Mouse (Mus musculus): ENCODE results near the gene Zfp385c.
"Not testable (repeated sequence)": the region's sequence is repeated elsewhere in the genome, so short reads cannot be mapped to it uniquely, and the experiment has no call there.

Gene Zfp385c

GRCm38 (mm10) chr11:100684084-100684483, 8.2 kb downstream of the Zfp385c start:
- no peak for DNase-seq

GRCm38 (mm10) chr11:100682526-100682925, 9.7 kb downstream of the Zfp385c start:
- DNase-seq, result no peak

GRCm38 (mm10) chr11:100681826-100682225, 10.4 kb downstream of the Zfp385c start:
- DNase-seq, result no peak

- no peak for DNase-seq
Measured at GRCm38 (mm10) chr11:100677810-100678209, 14.4 kb downstream of the Zfp385c start.

- DNase-seq, result peak; percentile 21
Measured at GRCm38 (mm10) chr11:100673169-100673568, 19.1 kb downstream of the Zfp385c start.

- DNase-seq, result no peak
Measured at GRCm38 (mm10) chr11:100671956-100672355, 20.3 kb downstream of the Zfp385c start.

GRCm38 (mm10) chr11:100671049-100671448, 21.2 kb downstream of the Zfp385c start:
- DNase-seq, result no peak

GRCm38 (mm10) chr11:100659806-100660205, 32.4 kb downstream of the Zfp385c start:
- no peak for DNase-seq

- DNase-seq, result no peak
Measured at GRCm38 (mm10) chr11:100656458-100656857, 35.8 kb downstream of the Zfp385c start.

- not testable (repeated sequence) for DNase-seq
Measured at GRCm38 (mm10) chr11:100655589-100655988, 36.7 kb downstream of the Zfp385c start.

GRCm38 (mm10) chr11:100651748-100652147, 40.5 kb downstream of the Zfp385c start:
- no peak for DNase-seq

GRCm38 (mm10) chr11:100651205-100651604, 41.0 kb downstream of the Zfp385c start:
- no peak for DNase-seq

- DNase-seq, result no peak
Measured at GRCm38 (mm10) chr11:100648405-100648804, 43.9 kb downstream of the Zfp385c start.

- peak; percentile 66 for DNase-seq
Measured at GRCm38 (mm10) chr11:100646265-100646664, 46.0 kb downstream of the Zfp385c start.

GRCm38 (mm10) chr11:100643612-100644575, 48.4 kb downstream of the Zfp385c start:
- DNase-seq, result no peak

- no peak for DNase-seq
Measured at GRCm38 (mm10) chr11:100640159-100640906, 51.9 kb downstream of the Zfp385c start.

GRCm38 (mm10) chr11:100634530-100634929, 57.7 kb downstream of the Zfp385c start:
- no peak for DNase-seq

GRCm38 (mm10) chr11:100628862-100629352, 63.3 kb downstream of the Zfp385c start:
- DNase-seq, result no peak

- peak; percentile 36 for DNase-seq
Measured at GRCm38 (mm10) chr11:100628056-100628455, 64.2 kb downstream of the Zfp385c start.

GRCm38 (mm10) chr11:100626701-100627195, 65.5 kb downstream of the Zfp385c start:
- peak; percentile 86 for DNase-seq

- DNase-seq, result peak; percentile 25
Measured at GRCm38 (mm10) chr11:100625754-100626700, 66.2 kb downstream of the Zfp385c start.

- peak; percentile 74 for DNase-seq
Measured at GRCm38 (mm10) chr11:100623867-100624266, 68.4 kb downstream of the Zfp385c start.
